Mouse (Mus musculus) forebrain, embryonic 15.5 days (tissue): ENCODE results near the gene Kif17. TPM values are rescaled to one million over a fixed set of nuclear protein-coding genes. Genes with fewer than 3 reads are reported as not detected.

Experiments
- microRNA-seq: library from miRNA; unstranded; fragments of <30 nt; microRNA quantifications from one replicate; pipeline ENCODE4, GENCODE M21; 2016
- polyA plus RNA-seq: library from polyadenylated mRNA; unstranded; fragments of >200 nt; fragmentation: Nextera tagmentation; extraction: Ambion mirVana; gene quantifications from 2 replicates; pipeline ENCODE4 v1.2.1, GENCODE M21; 2015

Kif17 gene
- polyA plus RNA-seq, 1 experiment from 2014 or later, result 1.4 TPM

Small RNA genes within 50 kb of the gene (microRNA-seq; reads per million reads assigned to microRNA genes)
- gene Gm27646 (not detected), gene Mir7019 (4.6 reads per million, percentile 17 among the genes with 10 or more reads in this experiment)

Other genes starting within 250 kb of the Kif17 start
- 261 and 262 TPM in 2 replicates for gene Hp1bp3, start 34.1 kb upstream of the Kif17 start, polyA plus RNA-seq
- 5.9 and 6.8 TPM in 2 replicates for gene Sh2d5, start within 50 bp of the Kif17 start, polyA plus RNA-seq
- gene Ddost, start 54.3 kb downstream of the Kif17 start, polyA plus RNA-seq, result 178 and 183 TPM in 2 replicates
- 89.6 and 98.5 TPM in 2 replicates for gene Pink1, start 75.9 kb downstream of the Kif17 start, polyA plus RNA-seq
- gene Cda, start 117.6 kb downstream of the Kif17 start, polyA plus RNA-seq, result 1.4 and 2.2 TPM in 2 replicates
- gene Fam43b, start 146.1 kb downstream of the Kif17 start, polyA plus RNA-seq, result 4.7 and 7.2 TPM in 2 replicates
- 18.5 and 19.0 TPM in 2 replicates for gene Mul1, start 184.2 kb downstream of the Kif17 start, polyA plus RNA-seq
- 9.7 and 10.7 TPM in 2 replicates for gene Camk2n1, start 203.9 kb downstream of the Kif17 start, polyA plus RNA-seq